Mouse (Mus musculus): Measurements from ENCODE around the gene Poldip3. TPM values are rescaled to one million over a fixed set of nuclear protein-coding genes. Genes with fewer than 3 reads are reported as not detected.
A peak's percentile ranks its signal among the peaks of the same experiment; 100 is the strongest.

The Poldip3 gene
- polyA plus RNA-seq, 1 experiment = 97.9 TPM

GRCm38 (mm10) chr15:83161062-83161748, 12.0 kb upstream of the Poldip3 start:
- no peak for TF ChIP-seq EP300 (IDR thresholded peaks at IDR 0.05; ENCODE audit: insufficient read depth, low read depth, low read length)
- TF ChIP-seq CTCF (IDR thresholded peaks at IDR 0.05; ENCODE audit: low read depth, low read length) = no peak
- no peak for TF ChIP-seq POLR2A (IDR thresholded peaks at IDR 0.05; ENCODE audit: insufficient read depth, low read length)
- H3K36me3 ChIP-seq (ENCODE audit: control insufficient read depth, insufficient read depth, low read length, poor library complexity, severe bottlenecking) = peaks cover 2% of the 10 kb centered on the region; the same call in 1 of the 2 replicates
- peak overlapping the region; percentile 26; the same call in 1 of the 2 replicates for H3K27ac ChIP-seq (ENCODE audit: insufficient read depth, low read length)
- H3K4me1 ChIP-seq (ENCODE audit: control insufficient read depth, insufficient read depth, low read length) = peaks cover 5% of the 10 kb centered on the region
- H3K9me3 ChIP-seq (replicated peaks; ENCODE audit: control insufficient read depth, insufficient read depth, low read length, poor library complexity, severe bottlenecking) = no peaks in the 10 kb centered on the region
- no peaks in the 10 kb centered on the region for H3K27me3 ChIP-seq (ENCODE audit: control insufficient read depth, insufficient read depth, low read length, poor library complexity, severe bottlenecking)
- no peak overlapping the region for H3K4me3 ChIP-seq (ENCODE audit: low read depth, low read length)
- H3K9ac ChIP-seq (ENCODE audit: low read depth, poor library complexity, severe bottlenecking) = no peak overlapping the region

- Histone ChIP-seq H3K9ac (ENCODE audit: low read depth, poor library complexity, severe bottlenecking) (no peak overlapping the region), H3K27me3 (ENCODE audit: control insufficient read depth, insufficient read depth, low read length, poor library complexity, severe bottlenecking) (no peaks in the 10 kb centered on the region), H3K4me3 (ENCODE audit: low read depth, low read length) (no peak overlapping the region), H3K36me3 (ENCODE audit: control insufficient read depth, insufficient read depth, low read length, poor library complexity, severe bottlenecking) (peaks cover 2% of the 10 kb centered on the region; the same call in 1 of the 2 replicates), H3K4me1 (ENCODE audit: control insufficient read depth, insufficient read depth, low read length) (no peaks in the 10 kb centered on the region), H3K27ac (ENCODE audit: insufficient read depth, low read length) (no peak overlapping the region), H3K9me3 (replicated peaks; ENCODE audit: control insufficient read depth, insufficient read depth, low read length, poor library complexity, severe bottlenecking) (no peaks in the 10 kb centered on the region)
- TF ChIP-seq CTCF (IDR thresholded peaks at IDR 0.05; ENCODE audit: low read depth, low read length) (no peak), EP300 (IDR thresholded peaks at IDR 0.05; ENCODE audit: insufficient read depth, low read depth, low read length) (no peak), POLR2A (IDR thresholded peaks at IDR 0.05; ENCODE audit: insufficient read depth, low read length) (no peak)
Observed at GRCm38 (mm10) chr15:83160561-83160960, 11.4 kb upstream of the Poldip3 start.

- no peaks in the 10 kb centered on the region for H3K27me3 ChIP-seq (ENCODE audit: control insufficient read depth, insufficient read depth, low read length, poor library complexity, severe bottlenecking)
- TF ChIP-seq CTCF (IDR thresholded peaks at IDR 0.05; ENCODE audit: low read depth, low read length) = no peak
- TF ChIP-seq EP300 (IDR thresholded peaks at IDR 0.05; ENCODE audit: insufficient read depth, low read depth, low read length) = no peak
- no peak for TF ChIP-seq POLR2A (IDR thresholded peaks at IDR 0.05; ENCODE audit: insufficient read depth, low read length)
- no peaks in the 10 kb centered on the region for H3K9me3 ChIP-seq (replicated peaks; ENCODE audit: control insufficient read depth, insufficient read depth, low read length, poor library complexity, severe bottlenecking)
- H3K4me3 ChIP-seq (ENCODE audit: low read depth, low read length) = no peak overlapping the region
- H3K9ac ChIP-seq (ENCODE audit: low read depth, poor library complexity, severe bottlenecking) = no peak overlapping the region
- no peak overlapping the region for H3K27ac ChIP-seq (ENCODE audit: insufficient read depth, low read length)
- H3K36me3 ChIP-seq (ENCODE audit: control insufficient read depth, insufficient read depth, low read length, poor library complexity, severe bottlenecking) = peaks cover 2% of the 10 kb centered on the region; the same call in 1 of the 2 replicates
- no peaks in the 10 kb centered on the region for H3K4me1 ChIP-seq (ENCODE audit: control insufficient read depth, insufficient read depth, low read length)
Observed at GRCm38 (mm10) chr15:83159823-83160222, 10.6 kb upstream of the Poldip3 start.

GRCm38 (mm10) chr15:83158587-83159160, 9.5 kb upstream of the Poldip3 start:
- H3K9ac ChIP-seq (ENCODE audit: low read depth, poor library complexity, severe bottlenecking) = no peak overlapping the region
- H3K4me3 ChIP-seq (ENCODE audit: low read depth, low read length) = no peak overlapping the region
- no peaks in the 10 kb centered on the region for H3K27me3 ChIP-seq (ENCODE audit: control insufficient read depth, insufficient read depth, low read length, poor library complexity, severe bottlenecking)
- no peak overlapping the region for H3K27ac ChIP-seq (ENCODE audit: insufficient read depth, low read length)
- no peaks in the 10 kb centered on the region for H3K4me1 ChIP-seq (ENCODE audit: control insufficient read depth, insufficient read depth, low read length)
- no peaks in the 10 kb centered on the region for H3K9me3 ChIP-seq (replicated peaks; ENCODE audit: control insufficient read depth, insufficient read depth, low read length, poor library complexity, severe bottlenecking)
- TF ChIP-seq EP300 (IDR thresholded peaks at IDR 0.05; ENCODE audit: insufficient read depth, low read depth, low read length) (no peak), CTCF (IDR thresholded peaks at IDR 0.05; ENCODE audit: low read depth, low read length) (no peak), POLR2A (IDR thresholded peaks at IDR 0.05; ENCODE audit: insufficient read depth, low read length) (no peak)
- peaks cover 2% of the 10 kb centered on the region; the same call in 1 of the 2 replicates for H3K36me3 ChIP-seq (ENCODE audit: control insufficient read depth, insufficient read depth, low read length, poor library complexity, severe bottlenecking)

GRCm38 (mm10) chr15:83157667-83158064, 8.5 kb upstream of the Poldip3 start:
- no peak overlapping the region for H3K9ac ChIP-seq (ENCODE audit: low read depth, poor library complexity, severe bottlenecking)
- H3K4me1 ChIP-seq (ENCODE audit: control insufficient read depth, insufficient read depth, low read length) = no peaks in the 10 kb centered on the region
- H3K4me3 ChIP-seq (ENCODE audit: low read depth, low read length) = no peak overlapping the region
- peak overlapping the region; percentile 15 for H3K27ac ChIP-seq (ENCODE audit: insufficient read depth, low read length)
- H3K36me3 ChIP-seq (ENCODE audit: control insufficient read depth, insufficient read depth, low read length, poor library complexity, severe bottlenecking) = peaks cover 2% of the 10 kb centered on the region; the same call in 1 of the 2 replicates
- TF ChIP-seq CTCF (IDR thresholded peaks at IDR 0.05; ENCODE audit: low read depth, low read length) (no peak), POLR2A (IDR thresholded peaks at IDR 0.05; ENCODE audit: insufficient read depth, low read length) (no peak)
- no peaks in the 10 kb centered on the region for H3K27me3 ChIP-seq (ENCODE audit: control insufficient read depth, insufficient read depth, low read length, poor library complexity, severe bottlenecking)
- no peaks in the 10 kb centered on the region for H3K9me3 ChIP-seq (replicated peaks; ENCODE audit: control insufficient read depth, insufficient read depth, low read length, poor library complexity, severe bottlenecking)

All from ES-Bruce4 (cell line).